Mouse (Mus musculus): ENCODE measurements around the gene Ttc25. TPM values are rescaled to one million over a fixed set of nuclear protein-coding genes. Genes with fewer than 3 reads are reported as not detected.
"Not testable (repeated sequence)": the region's sequence is repeated elsewhere in the genome, so short reads cannot be mapped to it uniquely, and the experiment has no call there.

The Ttc25 gene
- total RNA-seq, 2 experiments from 2014 or later = 5.6 to 7.7 TPM

- DNase-seq = peak; percentile 70 to 82
Observed at GRCm38 (mm10) chr11:100570430-100571201, 25.2 kb downstream of the Ttc25 start.

DNA sequence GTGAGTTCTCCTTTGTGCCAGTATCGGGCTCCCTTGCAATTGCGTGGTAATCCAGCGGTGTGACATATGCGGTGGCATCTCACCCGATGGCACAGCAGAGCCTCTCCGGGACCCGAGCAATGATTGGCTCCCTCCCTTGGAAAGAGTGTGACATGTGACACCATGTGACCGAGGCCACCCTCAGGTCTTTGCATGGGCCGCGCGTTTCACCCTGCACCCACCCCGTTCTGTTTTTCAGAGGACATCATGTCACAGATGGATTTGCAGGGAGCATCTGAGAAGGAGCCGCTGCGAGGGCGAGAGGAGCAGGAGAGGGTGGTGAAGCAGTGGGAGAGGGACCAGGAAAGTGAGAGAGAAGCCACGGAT lies 25.8 kb downstream of the Ttc25 start:
- DNase-seq = no peak

DNA sequence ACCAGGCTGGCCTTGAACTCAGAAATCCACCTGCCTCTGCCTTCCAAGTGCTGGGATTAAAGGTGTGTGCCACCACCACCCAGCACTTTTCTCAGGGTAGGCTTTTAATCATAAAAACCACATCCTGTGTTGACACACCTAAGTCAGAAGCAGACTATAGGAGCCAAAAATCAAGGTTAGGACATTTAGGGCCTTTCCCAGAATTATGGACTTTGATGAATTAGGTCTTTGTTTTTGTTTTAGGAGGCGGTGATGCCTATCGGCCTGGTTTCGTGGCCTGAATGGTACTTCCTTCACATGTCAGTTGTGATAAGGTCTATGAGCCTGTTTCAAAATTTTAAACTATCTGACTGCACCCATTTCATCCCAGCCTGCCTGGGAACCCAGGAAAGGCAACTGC lies 28.8 kb downstream of the Ttc25 start:
- no peak for DNase-seq

DNA sequence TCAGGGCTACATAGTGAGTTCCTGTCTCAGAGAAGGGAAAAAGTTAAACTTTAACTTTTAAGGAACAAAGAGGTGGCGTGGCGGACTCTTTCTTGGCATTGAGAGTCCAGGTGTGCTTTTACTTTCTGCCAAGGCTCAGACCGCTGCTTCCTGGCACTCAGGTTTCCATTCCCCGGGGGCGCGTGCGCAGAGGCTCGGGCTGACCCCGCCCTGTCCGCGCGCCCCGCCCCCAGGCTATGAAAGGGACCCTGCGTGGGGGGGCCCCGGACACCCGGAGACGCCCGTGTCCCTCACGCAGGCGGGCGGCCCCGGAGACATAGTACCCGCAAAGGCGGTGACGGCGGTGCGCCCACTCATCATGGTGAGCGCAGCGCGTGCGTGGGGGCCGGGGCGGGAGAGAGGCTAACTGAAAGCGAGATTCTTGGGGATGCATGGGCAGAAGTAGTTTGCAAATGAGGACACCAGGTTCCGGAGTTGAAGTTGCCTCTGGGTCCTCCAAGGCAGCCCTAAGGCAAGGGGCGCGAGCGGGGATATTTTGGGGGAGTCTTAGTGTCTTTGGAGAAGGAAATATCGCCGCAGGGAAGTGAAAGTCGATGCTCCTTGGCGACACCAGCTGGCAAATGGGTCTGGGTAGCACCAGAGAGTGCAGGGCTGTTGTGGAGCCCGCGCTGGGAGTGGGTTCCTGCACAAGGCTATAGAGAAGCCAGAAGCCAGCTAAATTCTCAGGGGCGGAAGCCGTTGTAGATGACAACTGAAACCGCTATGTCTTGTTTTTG lies 29.5 kb downstream of the Ttc25 start, which contains the start of gene Cnp:
Gene Cnp, plus strand, starts transcription at position 197 of the 776 bp plus-strand sequence.
- peak; percentile 89 to 93 for DNase-seq

DNA sequence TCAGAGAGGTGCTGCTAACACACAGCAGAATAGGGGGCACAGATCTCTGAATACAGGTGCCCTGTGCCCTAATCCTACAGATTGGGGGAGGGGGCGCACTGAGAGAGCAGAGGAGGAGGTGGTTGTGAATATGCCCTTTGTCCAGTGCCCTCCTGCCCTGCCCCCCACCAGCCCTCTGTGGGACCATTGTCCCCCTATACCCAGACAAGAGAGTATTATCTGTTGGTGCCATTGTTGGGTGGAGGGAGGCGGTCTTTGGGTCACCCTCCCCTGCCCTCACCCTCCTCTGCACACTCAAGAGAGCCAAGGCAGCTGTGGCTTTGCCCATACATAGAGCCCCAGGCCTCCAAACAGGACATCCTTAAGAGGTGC lies 30.1 kb downstream of the Ttc25 start:
- no peak for DNase-seq

DNA sequence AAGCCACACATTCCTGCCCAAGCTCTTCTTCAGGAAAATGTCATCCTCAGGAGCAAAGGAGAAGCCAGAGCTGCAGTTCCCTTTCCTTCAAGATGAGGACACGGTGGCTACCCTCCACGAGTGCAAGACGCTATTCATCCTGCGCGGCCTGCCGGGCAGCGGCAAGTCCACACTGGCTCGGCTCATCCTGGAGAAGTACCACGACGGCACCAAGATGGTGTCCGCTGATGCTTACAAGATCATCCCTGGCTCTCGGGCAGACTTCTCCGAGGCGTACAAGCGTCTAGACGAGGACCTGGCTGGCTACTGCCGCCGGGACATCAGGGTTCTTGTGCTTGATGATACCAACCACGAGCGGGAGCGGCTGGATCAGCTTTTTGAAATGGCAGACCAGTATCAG lies 30.8 kb downstream of the Ttc25 start:
- DNase-seq = no peak

GRCm38 (mm10) chr11:100577852-100578599 lies 32.6 kb downstream of the Ttc25 start:
- DNase-seq = no peak

GRCm38 (mm10) chr11:100579116-100579799 lies 33.9 kb downstream of the Ttc25 start:
- DNase-seq = no peak

GRCm38 (mm10) chr11:100580275-100580674 lies 34.9 kb downstream of the Ttc25 start:
- no peak for DNase-seq

DNA sequence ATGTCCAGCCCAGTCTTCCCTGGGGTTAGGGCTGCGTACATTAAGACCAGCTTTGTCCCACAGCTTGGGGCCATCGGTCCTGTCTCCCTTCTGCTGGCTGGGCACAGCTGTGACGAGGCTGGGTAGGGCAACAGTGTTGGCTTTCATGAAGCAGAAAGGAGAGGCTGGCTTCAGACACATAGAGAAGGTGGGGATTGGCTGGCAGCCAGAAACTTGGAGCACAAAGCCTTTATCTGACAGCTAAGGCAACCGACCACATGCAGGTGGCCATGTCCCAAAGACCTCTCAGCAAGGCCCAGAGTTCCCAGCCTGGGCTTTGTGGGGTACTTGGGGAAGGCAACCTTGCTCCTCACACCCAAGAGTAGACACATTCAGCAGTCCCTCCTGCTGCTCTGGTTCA lies 36.3 kb downstream of the Ttc25 start:
- DNase-seq = peak; percentile 55 to 70

DNA sequence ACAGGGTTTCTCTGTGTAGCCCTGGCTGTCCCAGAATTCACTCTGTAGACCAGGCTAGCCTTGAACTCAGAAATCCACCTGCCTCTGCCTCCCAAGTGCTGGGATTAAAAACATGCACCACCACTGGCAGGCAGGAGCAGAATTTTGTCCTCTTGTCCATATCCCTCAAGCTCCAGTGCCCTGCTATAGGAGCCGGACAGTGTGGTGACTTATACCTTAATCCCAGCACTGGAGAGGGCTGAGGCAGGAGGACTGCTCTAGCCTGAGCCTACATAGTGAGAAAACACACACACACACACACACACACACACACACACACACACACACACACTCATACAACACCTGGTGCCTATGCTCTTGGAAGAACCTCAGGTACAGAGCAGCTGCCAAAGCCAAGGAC lies 37.0 kb downstream of the Ttc25 start:
- DNase-seq = not testable (repeated sequence)

- no peak for DNase-seq
Observed at GRCm38 (mm10) chr11:100582836-100583235, 37.4 kb downstream of the Ttc25 start.

- DNase-seq = no peak
Observed at GRCm38 (mm10) chr11:100584561-100584961, 39.2 kb downstream of the Ttc25 start.

- DNase-seq = no peak
Observed at GRCm38 (mm10) chr11:100585148-100585547, 39.7 kb downstream of the Ttc25 start.

GRCm38 (mm10) chr11:100588462-100588861 lies 43.1 kb downstream of the Ttc25 start:
- DNase-seq = no peak

- no peak for DNase-seq
Observed at GRCm38 (mm10) chr11:100592346-100593046, 47.1 kb downstream of the Ttc25 start.

- no peak for DNase-seq
Observed at GRCm38 (mm10) chr11:100594608-100595007, 49.2 kb downstream of the Ttc25 start.

DNA sequence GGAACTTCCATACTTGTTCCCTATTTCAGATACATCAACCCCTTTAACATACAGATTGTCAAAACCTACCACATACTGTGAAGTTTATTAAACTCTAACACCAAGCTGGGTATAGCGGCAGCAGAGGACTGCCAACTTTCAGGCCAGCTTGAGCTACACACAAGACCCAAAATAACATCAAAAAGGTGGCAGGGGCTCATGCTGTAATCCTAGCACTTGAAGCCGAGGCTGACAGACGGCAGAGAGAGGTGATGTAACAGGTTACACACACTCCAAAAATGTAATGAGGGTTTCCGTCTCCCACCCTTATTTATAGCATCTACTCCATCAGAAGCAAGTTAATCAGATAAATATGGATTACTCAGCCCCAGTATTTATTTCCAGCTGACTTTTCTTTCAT lies 50.1 kb downstream of the Ttc25 start:
- DNase-seq = no peak

GRCm38 (mm10) chr11:100598074-100598473 lies 52.7 kb downstream of the Ttc25 start:
- DNase-seq = no peak

- DNase-seq = no peak
Observed at GRCm38 (mm10) chr11:100601372-100601771, 56.0 kb downstream of the Ttc25 start.

- no peak for DNase-seq
Observed at GRCm38 (mm10) chr11:100603155-100603554, 57.7 kb downstream of the Ttc25 start.

DNA sequence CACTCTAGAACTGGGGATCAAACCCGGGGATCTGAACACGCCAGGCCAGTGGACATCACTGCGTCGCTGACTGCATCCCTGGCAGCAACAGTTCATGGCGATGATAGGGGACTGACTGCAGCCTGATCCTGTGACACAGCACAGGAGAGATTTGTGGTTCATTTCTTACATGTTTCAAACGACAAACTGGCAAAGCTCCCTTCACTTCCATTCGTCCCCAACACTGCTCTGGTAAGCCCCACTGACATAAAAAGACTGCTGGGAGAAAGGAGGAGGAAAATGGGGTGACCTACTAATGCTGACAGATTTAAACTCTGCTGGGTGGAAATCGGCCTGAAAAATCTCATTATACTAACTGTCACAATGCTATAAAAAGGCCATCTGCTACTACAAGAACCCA lies 58.4 kb downstream of the Ttc25 start:
- no peak for DNase-seq
